Mouse (Mus musculus) spleen, adult 10 weeks (tissue): ENCODE measurements around the gene Bzw2. TPM values are rescaled to one million over a fixed set of nuclear protein-coding genes. Genes with fewer than 3 reads are reported as not detected.

Experiments used
- polyA plus RNA-seq: library from polyadenylated mRNA; stranded (reverse); fragments of 350-450 nt; fragmentation: Illumina TruSeq; extraction: RNeasy Lipid Tissue Mini Kit (QIAGEN cat#74804); gene quantifications from one replicate; pipeline ENCODE4 v1.2.3, GENCODE M21; 2015; ENCODE audit warnings: low replicate concordance; ENCODE audit not compliant: insufficient read depth

Bzw2 gene
- polyA plus RNA-seq: 85.6 TPM

DNA sequence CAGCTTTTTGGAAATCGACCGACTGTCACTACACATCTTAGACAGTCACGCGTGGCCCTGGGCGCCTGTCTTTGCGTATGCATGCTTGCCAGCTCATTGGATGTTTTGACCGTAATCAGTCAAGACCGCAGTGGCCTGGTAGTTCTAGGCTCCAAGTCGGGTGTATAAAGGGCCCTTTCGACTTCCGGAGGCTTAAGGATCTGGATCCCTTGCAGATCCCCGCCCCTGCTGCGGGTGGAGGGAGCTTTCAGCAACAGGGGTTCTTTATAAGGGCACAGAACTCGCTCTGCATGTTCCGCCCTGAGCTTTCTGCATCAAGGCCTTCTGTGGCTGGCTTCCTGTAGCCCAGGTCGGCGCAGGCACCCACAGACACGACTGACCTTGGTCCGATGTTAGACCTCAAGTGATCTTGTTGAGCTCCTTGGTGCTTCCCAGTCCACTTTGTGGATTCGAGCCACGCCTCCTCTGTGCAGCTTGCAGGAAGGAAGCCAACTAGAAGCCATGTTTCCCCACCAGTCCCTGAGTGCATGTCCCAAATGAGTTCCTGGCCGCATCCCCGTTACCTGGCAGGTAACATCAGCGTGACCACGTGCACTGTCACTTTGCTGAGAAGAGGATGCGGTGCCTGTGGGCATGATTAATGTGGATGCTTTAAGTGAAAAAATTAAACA is at the start of gene Bzw2:
TSS of gene Bzw2 (minus strand) at position 443 of the 671 bp plus-strand sequence.

GRCm38 (mm10) chr12:36156637-36157303 is 1.1 kb downstream of the Bzw2 start, which contains the start of gene Ankmy2:
TSS of gene Ankmy2 (plus strand) at chr12:36157114.

GRCm38 (mm10) chr12:36042348-36042778 is 115.5 kb downstream of the Bzw2 start, which contains the start of gene Tspan13:
TSS of gene Tspan13 (minus strand) at chr12:36042500.

Other genes starting within 250 kb of the Bzw2 start
- not detected for gene Agr3, start 232.5 kb downstream of the Bzw2 start, polyA plus RNA-seq
- not detected for gene Agr2, start 165.2 kb downstream of the Bzw2 start, polyA plus RNA-seq
- 201 TPM for gene Tspan13, start 115.6 kb downstream of the Bzw2 start, polyA plus RNA-seq
- gene Ankmy2, start 966 bp downstream of the Bzw2 start, polyA plus RNA-seq: 30.4 TPM
- not detected for gene Lrrc72, start 95.3 kb upstream of the Bzw2 start, polyA plus RNA-seq
- gene Sostdc1, start 156.1 kb upstream of the Bzw2 start, polyA plus RNA-seq: 2.2 TPM
- gene Ispd, start 223.4 kb upstream of the Bzw2 start, polyA plus RNA-seq: 4.7 TPM
- gene D630036H23Rik, start 224.1 kb upstream of the Bzw2 start, polyA plus RNA-seq: not detected